Mouse (Mus musculus) layer of hippocampus, postnatal 10 days (tissue): ENCODE data around the gene Ctsw. TPM values are rescaled to one million over a fixed set of nuclear protein-coding genes. Genes with fewer than 3 reads are reported as not detected.

Source experiments
- total RNA-seq, 2 experiments: library from RNA; stranded (reverse); gene quantifications; 2 replicates each; pipeline ENCODE4 v1.2.3; 2021

The Ctsw gene
- total RNA-seq, 2 experiments from 2014 or later, result 2.6 to 2.9 TPM

Other genes with a start within 250 kb of the Ctsw start
- 10 to 100 TPM; 71.2 to 73.5 TPM for gene Pacs1, start 195.4 kb downstream of the Ctsw start, total RNA-seq
- gene Sf3b2, start 173.1 kb downstream of the Ctsw start, total RNA-seq, result 100 to 1,000 TPM; 197 to 198 TPM
- gene Gal3st3, start 170.2 kb downstream of the Ctsw start, total RNA-seq, result 100 to 1,000 TPM; 104 to 111 TPM
- gene Catsper1, start 132.8 kb downstream of the Ctsw start, total RNA-seq, result not detected
- gene Cst6, start 118.9 kb downstream of the Ctsw start, total RNA-seq, result 1 to 10 TPM; 5.4 to 7.4 TPM
- 10 to 100 TPM; 25.9 to 28.3 TPM for gene Eif1ad, start 101.8 kb downstream of the Ctsw start, total RNA-seq
- gene Banf1, start 101.3 kb downstream of the Ctsw start, total RNA-seq, result 100 to 1,000 TPM; 110 to 114 TPM
- gene Sart1, start 79.8 kb downstream of the Ctsw start, total RNA-seq, result 10 to 100 TPM; 84.3 to 95.6 TPM
- under 1 TPM in 1 of 2 experiments, not detected in 1; 0.85 TPM for gene Tsga10ip, start 66.0 kb downstream of the Ctsw start, total RNA-seq
- gene Drap1, start 43.5 kb downstream of the Ctsw start, total RNA-seq, result 100 to 1,000 TPM; 234 to 244 TPM
- gene AI837181, start 43.4 kb downstream of the Ctsw start, total RNA-seq, result 10 to 100 TPM; 55.7 to 57.5 TPM
- not detected for gene Fosl1, start 21.0 kb downstream of the Ctsw start, total RNA-seq
- 10 to 100 TPM; 26.4 to 32.9 TPM for gene Ccdc85b, start 10.6 kb downstream of the Ctsw start, total RNA-seq
- 100 to 1,000 TPM in 1 of 2 experiments, 10 to 100 TPM in 1; 83.7 to 108 TPM for gene Fibp, start 7.9 kb downstream of the Ctsw start, total RNA-seq
- gene Efemp2, start 5.4 kb upstream of the Ctsw start, total RNA-seq, result 10 to 100 TPM; 18.4 to 19.6 TPM
- 10 to 100 TPM; 34.2 to 40.9 TPM for gene Mus81, start 19.9 kb upstream of the Ctsw start, total RNA-seq
- gene Cfl1, start 21.9 kb upstream of the Ctsw start, total RNA-seq, result 1,000 to 10,000 TPM; 1,802 to 1,826 TPM
- gene 1700020D05Rik, start 35.3 kb upstream of the Ctsw start, total RNA-seq, result 1 to 10 TPM; 5.6 to 9.8 TPM
- gene Snx32, start 42.0 kb upstream of the Ctsw start, total RNA-seq, result 10 to 100 TPM; 63.1 to 66.2 TPM
- gene Ovol1, start 92.1 kb upstream of the Ctsw start, total RNA-seq, result not detected
- gene Ap5b1, start 99.5 kb upstream of the Ctsw start, total RNA-seq, result 1 to 10 TPM; 8.6 to 8.8 TPM
- 10 to 100 TPM; 70.8 to 73.5 TPM for gene Rnaseh2c, start 133.4 kb upstream of the Ctsw start, total RNA-seq
- gene Kat5, start 141.7 kb upstream of the Ctsw start, total RNA-seq, result 10 to 100 TPM; 69.7 to 87.5 TPM
- 10 to 100 TPM; 24.4 to 24.7 TPM for gene Rela, start 169.0 kb upstream of the Ctsw start, total RNA-seq
- 10 to 100 TPM; 30.0 to 34.2 TPM for gene Sipa1, start 195.2 kb upstream of the Ctsw start, total RNA-seq
- 10 to 100 TPM; 13.0 to 16.1 TPM for gene Map3k11, start 220.2 kb upstream of the Ctsw start, total RNA-seq
- gene Pcnx3, start 220.4 kb upstream of the Ctsw start, total RNA-seq, result 10 to 100 TPM; 69.7 to 82.6 TPM
- not detected for gene Kcnk7, start 235.9 kb upstream of the Ctsw start, total RNA-seq